In the genomic region with DNA sequence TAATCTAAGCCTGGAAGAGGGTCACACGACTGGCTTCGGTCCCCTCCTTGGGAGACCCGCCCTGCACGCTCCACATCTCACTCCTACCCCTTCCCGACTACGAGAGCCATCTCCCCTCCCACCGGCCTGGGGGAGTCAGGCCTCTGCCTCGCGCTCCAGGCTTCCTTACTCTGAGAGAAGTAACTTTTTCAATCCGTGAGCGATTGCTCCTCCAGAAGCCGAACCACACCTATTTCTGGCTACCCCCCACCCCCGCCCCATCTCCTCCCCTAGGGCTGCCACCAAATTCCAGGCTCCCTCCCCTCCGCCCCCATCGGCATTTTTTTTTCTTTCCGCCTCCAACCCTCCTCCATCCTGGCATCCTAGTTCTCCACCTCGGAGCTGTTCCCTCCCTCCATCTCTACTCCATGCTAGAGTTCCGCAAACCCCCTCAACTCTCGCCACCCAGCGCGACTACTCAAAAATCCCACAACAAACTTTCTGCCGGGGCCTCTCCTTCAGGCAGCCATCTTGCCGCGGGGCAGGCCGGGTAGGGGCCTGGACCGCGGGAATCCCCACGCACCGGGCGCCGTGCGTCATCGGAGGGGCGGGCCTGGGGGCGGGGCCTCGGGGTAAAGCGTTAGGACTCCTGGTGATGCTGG, we compare ENCODE assay signal across 8 mouse cellular contexts. TPM values are rescaled to one million over a fixed set of nuclear protein-coding genes. Genes with fewer than 3 reads are reported as not detected.
DNase-seq lines count a peak whose midpoint lies in the region; ATAC-seq and TF ChIP-seq lines count a peak whose summit lies in the region.

Tjap1 (minus strand) TSS at position 544 of the 641 bp plus-strand sequence.

- ATAC-seq in embryonic facial prominence, embryonic 13.5 days (ENCODE audit: insufficient number of reproducible peaks, insufficient read depth, low FRiP score, low TSS enrichment, low read depth) = peak; percentile 88
- peak; percentile 92 for ATAC-seq in limb, embryonic 15.5 days (ENCODE audit: insufficient number of reproducible peaks, low FRiP score, low TSS enrichment, low read depth)
- peak; percentile 96 for ATAC-seq in midbrain, postnatal 0 days (ENCODE audit: low FRiP score)

- H3K9ac ChIP-seq in embryonic facial prominence, embryonic 13.5 days = peak within 1 kb of the TSS; percentile 87
- peak within 1 kb of the TSS; percentile 71 for H3K9ac ChIP-seq in limb, embryonic 15.5 days
- peak within 1 kb of the TSS; percentile 59 for H3K9ac ChIP-seq in midbrain, postnatal 0 days (replicated peaks; ENCODE audit: low read length, poor library complexity, severe bottlenecking)

- peak within 1 kb of the TSS; percentile 93 for H3K4me2 ChIP-seq in embryonic facial prominence, embryonic 13.5 days
- peak within 1 kb of the TSS; percentile 82 for H3K4me2 ChIP-seq in limb, embryonic 15.5 days
- H3K4me2 ChIP-seq in midbrain, postnatal 0 days (ENCODE audit: low read depth, low read length, poor library complexity, severe bottlenecking) = peak within 1 kb of the TSS; percentile 98

- no peak for TF ChIP-seq CTCF in midbrain, postnatal 0 days (IDR thresholded peaks at IDR 0.05)

- peaks cover 28% of the 10 kb centered on the region for H3K36me3 ChIP-seq in embryonic facial prominence, embryonic 13.5 days
- peaks cover 19% of the 10 kb centered on the region for H3K36me3 ChIP-seq in limb, embryonic 15.5 days
- H3K36me3 ChIP-seq in midbrain, postnatal 0 days (ENCODE audit: insufficient read depth, low read length) = peaks cover 6% of the 10 kb centered on the region; the same call in 1 of the 2 replicates

- WGBS in embryonic facial prominence, embryonic 13.5 days = under 1% methylated on average over 37 of the region's 37 CpGs
- WGBS in limb, embryonic 15.5 days = under 1% methylated on average over 37 of the region's 37 CpGs
- WGBS in midbrain, postnatal 0 days = under 1% methylated on average over 37 of the region's 37 CpGs

- H3K4me1 ChIP-seq in embryonic facial prominence, embryonic 13.5 days = peaks cover 49% of the 10 kb centered on the region
- peaks cover 41% of the 10 kb centered on the region for H3K4me1 ChIP-seq in limb, embryonic 15.5 days
- H3K4me1 ChIP-seq in midbrain, postnatal 0 days (ENCODE audit: insufficient read depth, low read length) = peaks cover 7% of the 10 kb centered on the region; the same call in 1 of the 2 replicates

- peak; percentile 89 to 90 for DNase-seq in B cell, adult 2 months
- DNase-seq in adrenal gland, postnatal 4 days (ENCODE audit: low spot score in 2 of 2) = peak; percentile 82 to 85
- DNase-seq in heart, adult 18-20 months = peak; percentile 87 to 91
- DNase-seq in kidney, adult 18-20 months = peak; percentile 86
- DNase-seq in midbrain, postnatal 0 days (ENCODE audit: low spot score) = peak; percentile 88
- peak; percentile 71 to 87 for DNase-seq in spleen, postnatal 10 days (ENCODE audit: low spot score in 2 of 2)

- H3K9me3 ChIP-seq in embryonic facial prominence, embryonic 13.5 days = no peaks in the 10 kb centered on the region
- no peaks in the 10 kb centered on the region for H3K9me3 ChIP-seq in limb, embryonic 15.5 days
- H3K9me3 ChIP-seq in midbrain, postnatal 0 days (ENCODE audit: low read length) = no peaks in the 10 kb centered on the region

- H3K27ac ChIP-seq in embryonic facial prominence, embryonic 13.5 days = peak within 1 kb of the TSS; percentile 97
- peak within 1 kb of the TSS; percentile 94 for H3K27ac ChIP-seq in limb, embryonic 15.5 days
- H3K27ac ChIP-seq in midbrain, postnatal 0 days (ENCODE audit: low read depth, low read length) = 0 out of 2 replicates have a peak within 1 kb of the TSS, but pooled peaks have one; percentile 12

- no peaks in the 10 kb centered on the region for H3K27me3 ChIP-seq in embryonic facial prominence, embryonic 13.5 days
- no peaks in the 10 kb centered on the region for H3K27me3 ChIP-seq in limb, embryonic 15.5 days
- H3K27me3 ChIP-seq in midbrain, postnatal 0 days (ENCODE audit: insufficient read depth, low read length) = no peaks in the 10 kb centered on the region

- H3K4me3 ChIP-seq in embryonic facial prominence, embryonic 13.5 days = peak within 1 kb of the TSS; percentile 73
- peak within 1 kb of the TSS; percentile 59 for H3K4me3 ChIP-seq in limb, embryonic 15.5 days
- H3K4me3 ChIP-seq in midbrain, postnatal 0 days (ENCODE audit: low read depth, low read length) = peak within 1 kb of the TSS; percentile 57

RNA-seq across cellular contexts. Expression of gene Tjap1, which starts in this region (rescaled TPM):
- 10 to 100 TPM; 68.8 to 75.3 TPM for total RNA-seq in adrenal gland, postnatal 4 days (2021)
- polyA plus RNA-seq in embryonic facial prominence, embryonic 13.5 days (2015; fragmentation: Nextera tagmentation; extraction: Ambion mirVana) = 55.6 and 57.9 TPM in 2 replicates
- 10 to 100 TPM; 29.7 to 29.9 TPM for total RNA-seq in heart, adult 18-20 months (2021)
- 50.9 and 58.6 TPM in 2 replicates for polyA plus RNA-seq in limb, embryonic 15.5 days (2015; fragmentation: Nextera tagmentation; extraction: Ambion mirVana)
- 22.0 and 31.7 TPM in 2 replicates for total RNA-seq in midbrain, postnatal 0 days (2014; rRNA removed)
- polyA plus RNA-seq in midbrain, postnatal 0 days (2015; fragmentation: Nextera tagmentation; extraction: Ambion mirVana) = 18.6 and 19.5 TPM in 2 replicates

Comparison
In these comparisons a context has a peak if more than half of its experiments do, and no peak if none do; other contexts are left out.
1. Peak in every context shown above with its lines: DNase-seq, ATAC-seq, H3K4me3 ChIP-seq and H3K27ac ChIP-seq.
2. H3K27ac ChIP-seq: peak in every context shown above with its lines; median percentile 97 in embryonic facial prominence, embryonic 13.5 days; 94 in limb, embryonic 15.5 days; 12 in midbrain, postnatal 0 days.